Mouse (Mus musculus) lung, postnatal 0 days (tissue): ENCODE measurements around the gene Prkca. TPM values are rescaled to one million over a fixed set of nuclear protein-coding genes. Genes with fewer than 3 reads are reported as not detected.

Experiments
- ATAC-seq: fragments of 200-750 bp; cut with Nextera tagmentation; 2 replicates; pipeline ENCODE4 v1.8.0; 2017; ENCODE audit warnings: moderate library complexity
- DNase-seq: peaks from one replicate; pipeline ENCODE4 v3.0.0-alpha.2; 2016; ENCODE audit warnings: low spot score
- H3K27ac ChIP-seq: fragments of 300-500 bp; sonication (generic); 2 replicates; pipeline ENCODE4 v1.5.1; 2014; ENCODE audit warnings: antibody characterized with exemption, mild to moderate bottlenecking, low read length, mixed read lengths
- H3K27me3 ChIP-seq: fragments of 300-500 bp; sonication (generic); replicated peaks from 2 replicates; pipeline ENCODE4 v1.6.1; 2014; ENCODE audit warnings: low read length, mixed read lengths; ENCODE audit not compliant: insufficient read depth
- H3K36me3 ChIP-seq: fragments of 300-500 bp; sonication (generic); 2 replicates; pipeline ENCODE4 v1.6.1; 2014; ENCODE audit warnings: low read length, mixed read lengths; ENCODE audit not compliant: insufficient read depth
- H3K4me1 ChIP-seq: fragments of 300-500 bp; sonication (generic); 2 replicates; pipeline ENCODE4 v1.6.1; 2014; ENCODE audit warnings: antibody characterized with exemption, low read depth, low read length, mixed read lengths; ENCODE audit not compliant: insufficient read depth
- H3K4me2 ChIP-seq: fragments of 300-500 bp; sonication (generic); replicated peaks from 2 replicates; pipeline ENCODE4 v1.6.1; 2014; ENCODE audit warnings: low read depth, mild to moderate bottlenecking, low read length, moderate library complexity, mixed read lengths
- H3K4me3 ChIP-seq: fragments of 300-500 bp; sonication (generic); 2 replicates; pipeline ENCODE4 v1.5.1; 2014; ENCODE audit warnings: low read depth, low read length
- H3K9ac ChIP-seq: fragments of 300-500 bp; sonication (generic); replicated peaks from 2 replicates; pipeline ENCODE4 v1.6.1; 2014; ENCODE audit warnings: low read depth, mild to moderate bottlenecking
- H3K9me3 ChIP-seq: fragments of 300-500 bp; sonication (generic); 2 replicates; pipeline ENCODE4 v1.6.1; 2016; ENCODE audit warnings: low read length, mixed read lengths
- CTCF ChIP-seq: IDR thresholded peaks from 2 replicates; pipeline ENCODE4 v1.5.1; 2016; ENCODE audit warnings: antibody characterized with exemption, mild to moderate bottlenecking
- EP300 ChIP-seq: IDR thresholded peaks from 2 replicates; pipeline ENCODE4 v1.6.1; 2016; ENCODE audit warnings: antibody characterized with exemption, mild to moderate bottlenecking, control low read depth
- WGBS: fragments of 180-500 bp; shearing (Covaris S2); extraction: QIAGEN DNeasy Blood & Tissue Kit; methylation state at CpG from one replicate; pipeline ENCODE4 v1.1.7; 2014; 5-methylcytosine and 5-hydroxymethylcytosine counted together
- polyA plus RNA-seq: library from polyadenylated mRNA; unstranded; fragments of >200 nt; fragmentation: Nextera tagmentation; extraction: Ambion mirVana; gene quantifications from 2 replicates; pipeline ENCODE4 v1.2.1, GENCODE M21; 2015

Gene Prkca
- polyA plus RNA-seq, 1 experiment from 2014 or later: 4.0 TPM

GRCm38 (mm10) chr11:108200679-108201586, 142.8 kb downstream of the Prkca start:
- DNase-seq (no peak), ATAC-seq (no peak)
- no peak overlapping the region for H3K4me2 ChIP-seq
- TF ChIP-seq EP300 (no peak), CTCF (no peak)
- no peak overlapping the region for H3K9ac ChIP-seq
- no peak overlapping the region for H3K4me3 ChIP-seq
- H3K36me3 ChIP-seq: no peaks in the 10 kb centered on the region
- no peak overlapping the region for H3K27ac ChIP-seq
- 90% methylated on average over 15 of the region's 15 CpGs for WGBS
- H3K9me3 ChIP-seq: no peaks in the 10 kb centered on the region
- peaks cover 6% of the 10 kb centered on the region; the same call in 1 of the 2 replicates for H3K4me1 ChIP-seq
- H3K27me3 ChIP-seq: no peaks in the 10 kb centered on the region

GRCm38 (mm10) chr11:108199429-108199985, 144.2 kb downstream of the Prkca start:
- no peak for DNase-seq
- peaks cover 6% of the 10 kb centered on the region; the same call in 1 of the 2 replicates for H3K4me1 ChIP-seq
- H3K36me3 ChIP-seq: no peaks in the 10 kb centered on the region
- H3K9ac ChIP-seq: no peak overlapping the region
- TF ChIP-seq EP300 (no peak), CTCF (no peak)
- H3K27me3 ChIP-seq: no peaks in the 10 kb centered on the region
- ATAC-seq: no peak
- H3K4me2 ChIP-seq: no peak overlapping the region
- 79% methylated on average over 4 of the region's 4 CpGs for WGBS
- H3K9me3 ChIP-seq: no peaks in the 10 kb centered on the region
- H3K4me3 ChIP-seq: no peak overlapping the region
- no peak overlapping the region for H3K27ac ChIP-seq

GRCm38 (mm10) chr11:108198592-108198991, 145.1 kb downstream of the Prkca start:
- ATAC-seq (peak; percentile 47; the same call in 1 of the 2 replicates), DNase-seq (peak; percentile 46)
- Histone ChIP-seq H3K4me2 (no peak overlapping the region), H3K36me3 (no peaks in the 10 kb centered on the region), H3K27ac (no peak overlapping the region), H3K4me3 (no peak overlapping the region), H3K27me3 (no peaks in the 10 kb centered on the region), H3K4me1 (peaks cover 6% of the 10 kb centered on the region; the same call in 1 of the 2 replicates), H3K9ac (no peak overlapping the region), H3K9me3 (no peaks in the 10 kb centered on the region)
- WGBS: 24% methylated on average over 5 of the region's 5 CpGs
- TF ChIP-seq CTCF (no peak), EP300 (no peak)

GRCm38 (mm10) chr11:108197427-108198218, 146.1 kb downstream of the Prkca start:
- ATAC-seq (peak; percentile 46), DNase-seq (peak; percentile 60)
- 29% methylated on average over 9 of the region's 9 CpGs for WGBS
- H3K27ac ChIP-seq: no peak overlapping the region; the same call in 1 of the 2 replicates
- H3K4me1 ChIP-seq: peaks cover 6% of the 10 kb centered on the region; the same call in 1 of the 2 replicates
- no peak overlapping the region for H3K4me3 ChIP-seq
- no peaks in the 10 kb centered on the region for H3K27me3 ChIP-seq
- no peaks in the 10 kb centered on the region for H3K9me3 ChIP-seq
- no peaks in the 10 kb centered on the region for H3K36me3 ChIP-seq
- H3K4me2 ChIP-seq: no peak overlapping the region
- H3K9ac ChIP-seq: no peak overlapping the region
- TF ChIP-seq EP300 (peak; percentile 52; the same call in 1 of the 2 replicates), CTCF (no peak)

GRCm38 (mm10) chr11:108196796-108197195, 146.9 kb downstream of the Prkca start:
- Histone ChIP-seq H3K4me1 (peaks cover 6% of the 10 kb centered on the region; the same call in 1 of the 2 replicates), H3K27me3 (no peaks in the 10 kb centered on the region), H3K4me2 (no peak overlapping the region), H3K4me3 (no peak overlapping the region), H3K9me3 (no peaks in the 10 kb centered on the region), H3K9ac (no peak overlapping the region), H3K36me3 (no peaks in the 10 kb centered on the region), H3K27ac (no peak overlapping the region)
- DNase-seq (peak; percentile 22), ATAC-seq (peak; percentile 18; the same call in 1 of the 2 replicates)
- TF ChIP-seq CTCF (no peak), EP300 (no peak)
- WGBS: 86% methylated on average over 3 of the region's 3 CpGs

- DNase-seq: no peak
- Histone ChIP-seq H3K27ac (no peak overlapping the region), H3K4me2 (no peak overlapping the region), H3K36me3 (no peaks in the 10 kb centered on the region), H3K27me3 (no peaks in the 10 kb centered on the region), H3K4me3 (no peak overlapping the region), H3K4me1 (no peaks in the 10 kb centered on the region), H3K9me3 (no peaks in the 10 kb centered on the region), H3K9ac (no peak overlapping the region)
- ATAC-seq: no peak
- TF ChIP-seq EP300 (no peak), CTCF (no peak)
- WGBS: 82% methylated on average over 6 of the region's 6 CpGs
Observed at GRCm38 (mm10) chr11:108190298-108190697, 153.4 kb downstream of the Prkca start.
